Mouse (Mus musculus) layer of hippocampus, adult 8-10 months (tissue): ENCODE data around the gene Morn3. TPM values are rescaled to one million over a fixed set of nuclear protein-coding genes. Genes with fewer than 3 reads are reported as not detected.
"Not testable (repeated sequence)": the region's sequence is repeated elsewhere in the genome, so short reads cannot be mapped to it uniquely, and the experiment has no call there.

Experiments used
- DNase-seq, 2 experiments: peaks; one replicate each; pipeline ENCODE4 v3.0.0; 2022; ENCODE audit warnings: low spot score in 2 of 2
- total RNA-seq, 4 experiments: library from RNA; stranded (reverse); gene quantifications; 2 replicates each; pipeline ENCODE4 v1.2.4; 2022

Gene Morn3
- total RNA-seq: not detected

DNA sequence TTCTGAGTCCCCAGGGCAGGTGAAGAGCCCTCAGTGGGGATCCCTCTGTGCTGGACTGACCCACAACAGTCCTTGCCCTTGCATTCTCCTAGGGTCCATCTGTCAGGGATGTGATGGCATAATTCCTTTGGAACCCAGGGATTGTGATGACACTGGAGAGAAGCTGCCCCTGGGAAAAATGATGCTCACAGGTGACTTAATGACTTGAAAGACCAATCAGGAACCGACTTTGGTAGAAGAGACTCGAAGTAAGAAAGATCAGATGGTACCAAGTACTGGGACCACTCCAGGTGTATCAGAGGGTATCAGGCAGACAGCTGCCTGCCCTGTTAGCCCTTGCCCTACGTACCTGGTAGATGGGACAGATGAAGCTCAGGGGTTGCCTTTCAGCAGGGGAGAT, at the start of gene Morn3:
Gene Morn3 (minus strand): TSS at position 101 of the 400 bp plus-strand sequence.
- no peak for DNase-seq

DNA sequence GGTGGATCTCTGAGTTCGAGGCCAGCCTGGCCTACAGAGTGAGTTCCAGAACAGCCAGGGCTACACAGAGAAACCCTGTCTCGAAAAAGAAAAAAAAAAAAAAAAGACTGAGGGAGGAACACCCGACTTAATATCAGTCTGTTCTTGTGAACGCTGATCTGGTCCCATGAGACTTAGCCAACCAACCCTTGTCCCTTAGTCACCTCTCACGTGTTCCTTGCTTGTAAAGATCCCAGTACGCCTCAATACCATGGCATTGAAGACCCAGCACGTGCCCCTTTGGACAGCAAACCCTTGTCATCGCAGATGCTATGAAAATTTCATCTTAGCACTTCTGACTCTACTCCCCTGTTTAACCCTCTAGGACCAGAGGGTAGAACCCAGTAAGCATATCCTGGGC, 49.5 kb upstream of the Morn3 start:
- no peak for DNase-seq

DNA sequence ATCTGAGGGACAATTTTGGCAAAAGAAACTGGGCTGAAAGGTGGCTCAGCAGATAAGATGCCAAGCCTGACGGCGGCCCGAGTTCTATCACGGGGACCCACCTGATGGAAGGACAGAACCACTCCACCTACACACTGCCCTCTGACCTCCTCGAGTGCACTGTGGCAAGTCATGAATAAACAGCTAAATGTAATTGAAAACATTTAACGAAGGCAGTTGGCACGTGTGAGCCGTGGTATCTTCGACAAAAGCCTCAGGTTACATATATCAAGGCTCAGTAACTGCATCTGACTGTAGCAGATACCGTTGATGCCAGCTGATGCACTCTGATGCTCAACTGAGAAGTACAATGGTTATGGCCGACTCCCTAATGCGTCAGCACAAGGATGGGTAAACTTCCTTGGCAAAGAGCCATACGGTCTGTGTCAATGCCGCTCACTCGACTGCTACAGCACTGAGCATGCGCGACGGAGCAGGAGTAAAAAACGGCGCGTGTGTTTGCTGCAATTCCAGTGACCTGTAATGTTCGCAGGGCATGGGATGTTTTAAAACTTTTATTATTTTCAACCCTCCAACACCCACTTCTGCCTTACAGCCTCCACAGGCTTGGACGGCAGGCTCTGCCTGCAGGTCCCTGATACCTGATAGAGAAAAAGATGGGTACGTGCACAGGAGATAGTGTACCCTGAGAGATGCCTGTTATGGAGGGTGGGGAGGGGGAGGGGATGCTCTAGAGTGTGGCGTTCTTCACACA, 47.6 kb upstream of the Morn3 start:
- no peak for DNase-seq

GRCm38 (mm10) chr5:123093077-123093633, 46.3 kb upstream of the Morn3 start:
- no peak for DNase-seq

DNA sequence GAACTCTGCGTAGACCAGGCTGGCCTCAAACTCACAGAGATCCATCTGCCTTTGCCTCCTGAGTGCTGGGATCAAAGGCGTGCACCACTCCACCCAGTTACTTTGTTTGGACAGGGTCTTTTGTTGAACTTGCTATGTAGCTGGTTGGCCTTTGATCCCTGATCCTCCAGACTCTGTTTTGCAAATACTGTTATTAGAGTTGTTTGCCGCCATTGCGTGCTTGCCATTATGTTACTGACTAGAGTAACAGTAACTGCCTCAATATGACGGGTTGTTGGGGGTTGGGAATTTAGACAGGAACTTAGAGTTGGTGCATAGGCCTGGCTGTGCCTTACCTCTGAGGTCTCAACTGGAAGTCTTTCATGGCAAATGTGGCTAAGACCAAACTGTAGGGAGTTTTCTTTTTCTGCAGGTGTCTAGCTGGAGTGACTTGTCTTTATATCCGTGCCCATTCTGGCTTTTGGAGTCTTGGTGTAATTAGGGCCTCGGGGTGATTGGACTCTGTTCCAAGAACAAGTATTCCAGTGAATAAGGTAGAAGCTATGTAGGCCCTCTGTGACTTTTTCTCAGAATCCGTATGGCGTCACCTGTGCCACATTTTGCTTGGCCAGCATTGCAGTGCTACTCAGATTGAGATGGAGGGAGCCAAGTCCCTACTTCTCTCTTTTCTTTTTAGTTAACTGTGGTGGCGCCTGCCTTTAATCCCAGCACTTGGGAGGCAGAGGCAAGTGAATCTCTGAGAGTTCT, 43.9 kb upstream of the Morn3 start:
- DNase-seq: no peak

DNA sequence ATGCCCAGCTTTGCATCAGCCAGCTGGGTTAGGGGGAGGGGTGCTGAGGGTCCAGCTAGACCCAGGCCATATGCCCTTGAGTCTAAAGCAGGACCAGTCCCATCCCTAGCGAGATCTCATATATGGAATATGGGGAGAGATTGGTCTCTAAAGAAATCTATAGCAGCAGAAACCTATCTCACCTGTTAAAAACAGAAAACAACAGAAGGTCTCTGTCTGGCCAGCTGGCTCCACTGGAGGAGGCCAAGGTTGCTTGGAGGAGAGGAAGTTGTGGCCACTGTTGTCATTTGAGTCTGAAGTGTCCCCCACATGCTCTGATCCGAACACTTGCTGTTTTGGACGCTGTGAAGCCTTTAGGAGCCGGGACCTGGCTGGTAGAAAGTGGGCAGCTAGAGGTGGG, 42.0 kb upstream of the Morn3 start:
- DNase-seq: no peak

- no peak for DNase-seq
Measured at GRCm38 (mm10) chr5:123086501-123086900, 39.7 kb upstream of the Morn3 start.

GRCm38 (mm10) chr5:123083340-123084050, 36.7 kb upstream of the Morn3 start:
- no peak for DNase-seq

DNA sequence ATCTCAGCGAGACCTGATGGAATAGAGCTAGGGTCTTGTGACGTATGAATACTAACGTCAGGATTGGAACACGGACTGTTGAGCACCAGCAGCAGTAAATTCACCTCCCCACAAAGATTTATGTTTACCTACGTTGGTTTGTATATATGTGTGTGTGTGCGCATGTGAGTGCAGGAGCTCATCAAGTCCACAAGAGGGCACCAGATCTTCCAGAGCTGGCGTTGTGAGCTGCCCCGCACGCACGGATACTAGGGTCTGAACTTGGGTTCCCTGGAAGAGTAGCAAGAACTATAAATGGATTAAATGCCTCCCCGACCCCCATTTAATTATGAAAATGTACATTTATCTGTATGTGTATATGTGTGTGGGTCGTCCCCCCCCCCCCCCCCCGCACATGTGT, 33.7 kb upstream of the Morn3 start:
- DNase-seq: no peak

- DNase-seq: no peak
Measured at GRCm38 (mm10) chr5:123080041-123080440, 33.2 kb upstream of the Morn3 start.

- DNase-seq: no peak
Measured at GRCm38 (mm10) chr5:123079568-123079967, 32.8 kb upstream of the Morn3 start.

GRCm38 (mm10) chr5:123076419-123077281, 29.8 kb upstream of the Morn3 start:
- no peak for DNase-seq

DNA sequence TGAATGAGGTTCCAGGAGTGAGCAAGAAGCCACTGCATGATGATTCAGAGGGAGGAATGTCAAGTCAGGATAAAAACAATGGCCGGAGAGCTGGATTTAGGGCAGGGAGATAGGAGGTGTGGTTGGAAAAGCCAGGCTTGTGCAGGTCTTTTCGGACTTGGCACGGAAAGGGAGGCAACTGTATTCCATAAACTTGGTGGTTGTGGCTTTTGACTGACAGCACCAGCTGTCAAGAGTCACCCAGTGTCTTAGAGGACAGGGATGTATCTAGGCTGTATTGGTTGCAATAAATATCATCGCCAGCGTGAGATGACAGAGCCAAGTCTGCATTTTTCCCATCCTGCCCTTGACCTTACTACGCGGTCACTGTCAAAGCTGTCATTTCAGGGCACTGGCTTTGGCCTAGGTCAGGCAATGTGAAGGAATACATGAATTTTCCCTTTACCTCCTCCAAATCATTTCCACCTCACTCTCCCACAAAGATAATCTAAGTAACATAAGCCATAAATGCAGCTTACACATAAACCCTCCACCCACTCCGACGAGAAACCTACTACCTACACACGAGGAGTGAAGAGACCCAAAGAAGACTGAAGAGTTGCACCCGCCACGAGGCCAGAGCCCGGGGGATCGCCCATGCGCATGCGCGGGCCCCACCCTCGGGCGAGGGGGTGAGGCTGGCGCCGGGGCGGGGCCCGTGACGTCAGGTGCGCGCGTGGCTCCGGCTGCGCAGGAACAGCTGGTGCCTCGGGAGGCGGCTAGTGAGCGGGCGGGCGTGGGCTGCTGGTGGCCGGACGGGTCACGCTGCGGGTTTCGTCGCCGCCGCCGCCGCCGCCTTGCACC, 29.0 kb upstream of the Morn3 start:
- DNase-seq: peak; percentile 79 to 91

GRCm38 (mm10) chr5:123068714-123069113, 21.9 kb upstream of the Morn3 start:
- no peak for DNase-seq

- DNase-seq: no peak
Measured at GRCm38 (mm10) chr5:123068115-123068514, 21.3 kb upstream of the Morn3 start, which contains the start of gene Tmem120b. TSS of gene Tmem120b (plus strand) at chr5:123068415.

- DNase-seq: no peak
Measured at GRCm38 (mm10) chr5:123067395-123067995, 20.7 kb upstream of the Morn3 start.

GRCm38 (mm10) chr5:123064207-123064606, 17.4 kb upstream of the Morn3 start:
- DNase-seq: peak in 1 of 2 experiments; percentile 41

- DNase-seq: no peak
Measured at GRCm38 (mm10) chr5:123063141-123063540, 16.3 kb upstream of the Morn3 start.

DNA sequence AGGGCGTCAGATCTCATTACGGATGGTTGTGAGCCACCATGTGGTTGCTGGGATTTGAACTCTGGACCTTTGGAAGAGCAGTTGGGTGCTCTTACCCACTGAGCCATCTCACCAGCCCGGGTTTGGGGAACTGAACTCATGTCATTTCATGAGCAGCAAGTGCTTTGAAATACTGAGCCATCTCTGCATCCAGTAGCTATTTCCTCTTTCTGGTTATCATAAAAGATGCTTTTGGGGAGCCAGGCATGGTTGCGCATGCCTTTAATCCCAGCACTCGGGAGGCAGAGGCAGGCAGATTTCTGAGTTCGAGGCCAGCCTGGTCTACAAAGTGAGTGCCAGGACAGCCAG, 14.6 kb upstream of the Morn3 start:
- not testable (repeated sequence) for DNase-seq
